Mouse (Mus musculus): Measurements from ENCODE around the gene Dennd1a.

DNA sequence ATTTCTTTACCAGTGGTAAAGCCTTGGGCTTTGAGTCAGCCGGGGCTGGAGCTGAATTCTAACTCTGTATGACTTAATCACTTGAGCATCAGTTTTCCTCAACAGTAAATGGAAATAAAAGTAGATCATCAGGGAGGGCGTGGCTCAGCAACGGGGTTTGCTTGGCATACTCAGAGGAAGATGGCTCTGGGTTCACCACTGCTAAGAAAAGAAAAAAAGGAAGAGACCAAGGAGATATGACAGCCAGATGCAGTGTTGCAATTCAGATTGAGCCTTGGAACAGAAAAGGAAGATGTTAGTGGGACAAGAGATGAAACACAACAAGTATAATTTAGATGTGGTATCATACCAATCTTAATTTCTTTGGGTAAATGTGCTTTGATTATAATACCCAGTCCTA lies 26.2 kb upstream of the Dennd1a start:
- TF ChIP-seq POLR2A (IDR thresholded peaks at IDR 0.05; ENCODE audit: control insufficient read depth, low read depth, low read length) (no peak), CTCF (IDR thresholded peaks at IDR 0.05; ENCODE audit: control insufficient read depth, insufficient read depth, insufficient replicate concordance, low read depth, low read length) (no peak)
